Mouse (Mus musculus) activated CD4-positive, CD25-positive, alpha-beta regulatory T cell, adult 4 months (primary cell): ENCODE results near the gene Grip1. TPM values are rescaled to one million over a fixed set of nuclear protein-coding genes. Genes with fewer than 3 reads are reported as not detected.

ENCODE experiments used
- ATAC-seq: one replicate; pipeline ENCODE4 v1.8.0; 2017
- polyA plus RNA-seq, 2 experiments: library from polyadenylated mRNA; unstranded; fragments of 100-300 nt; shearing (Covaris generic); gene quantifications; one replicate each; pipeline ENCODE4 v1.2.1; 2017

The Grip1 gene
- polyA plus RNA-seq, 2 experiments from 2014 or later: 0.16 TPM; not detected in 1

DNA sequence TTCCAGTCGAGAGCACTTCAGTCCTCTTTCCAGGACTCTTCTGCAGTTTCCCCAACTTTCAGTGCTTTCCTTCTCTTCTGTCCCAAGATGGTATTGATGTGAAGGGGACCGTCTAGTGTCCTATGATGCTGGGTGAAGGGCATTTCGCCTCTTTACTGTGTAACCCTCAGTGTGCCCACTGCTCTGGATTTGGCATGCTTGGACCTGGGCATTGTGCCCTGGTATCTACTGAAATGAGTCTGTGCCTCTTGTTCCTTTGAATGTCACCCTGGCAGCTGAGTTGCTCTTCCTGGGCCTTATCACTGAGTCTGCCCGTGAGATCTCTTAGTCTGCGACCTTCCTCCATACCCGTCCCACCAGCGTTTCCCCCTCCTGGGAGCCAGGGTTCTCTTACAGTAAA lies 9.7 kb downstream of the Grip1 start:
- ATAC-seq: no peak

- no peak for ATAC-seq
These were observed 10.2 kb downstream of the Grip1 start for GRCm38 (mm10) chr10:119463793-119464192.

- no peak for ATAC-seq
These were observed 14.3 kb downstream of the Grip1 start for GRCm38 (mm10) chr10:119467976-119468375.

GRCm38 (mm10) chr10:119470096-119470495 lies 16.5 kb downstream of the Grip1 start:
- ATAC-seq: no peak

DNA sequence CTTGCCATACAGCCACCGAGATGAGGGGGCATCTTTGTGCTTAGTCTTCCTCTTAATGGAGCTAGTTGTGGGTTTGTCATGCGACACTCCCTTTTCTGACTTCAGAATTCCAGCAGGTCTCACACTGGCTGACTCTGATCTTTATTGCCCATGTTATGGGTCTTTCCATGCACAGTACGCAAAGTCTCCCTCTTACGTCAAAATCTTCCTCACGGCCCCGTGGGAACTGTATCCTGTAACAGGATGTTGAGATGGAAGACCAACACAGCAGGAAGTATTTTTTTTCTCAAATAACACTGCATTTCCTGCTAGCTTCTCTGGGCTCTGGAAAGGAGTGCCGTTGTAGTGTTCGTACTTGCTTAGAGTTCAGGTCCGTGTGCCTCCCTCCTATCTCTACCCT lies 21.5 kb downstream of the Grip1 start:
- no peak for ATAC-seq

- no peak for ATAC-seq
These were observed 24.0 kb downstream of the Grip1 start for GRCm38 (mm10) chr10:119477661-119478060.

DNA sequence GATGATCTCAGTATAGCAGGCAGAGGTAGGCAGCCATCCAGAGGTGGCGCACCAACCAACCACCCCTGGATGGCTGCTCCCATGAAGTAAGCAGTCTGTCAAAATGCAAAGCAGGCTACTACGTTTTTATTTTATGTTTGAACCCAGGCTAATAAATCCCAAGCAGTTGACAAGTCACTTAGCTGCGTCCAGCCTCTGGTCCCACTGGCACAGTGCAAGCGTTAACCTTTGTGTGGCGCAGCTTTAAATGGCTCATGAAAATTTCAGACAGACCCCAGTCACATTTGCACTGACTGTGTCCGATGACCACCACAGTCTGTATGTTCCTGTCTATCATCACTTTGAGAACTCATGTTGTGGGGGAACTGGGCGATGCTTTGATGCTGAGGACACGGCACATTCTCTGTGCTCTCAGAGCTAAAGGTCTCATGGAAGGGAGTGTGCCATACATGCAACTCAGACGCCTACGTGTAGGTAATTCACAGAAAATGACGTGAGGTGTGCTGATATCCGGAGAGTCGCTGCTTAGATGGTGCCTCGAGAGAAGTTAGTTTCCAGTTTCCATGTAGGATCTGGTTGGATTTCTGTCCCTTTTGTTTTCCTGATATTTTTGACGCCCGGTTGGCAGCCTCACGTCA lies 29.6 kb downstream of the Grip1 start:
- no peak for ATAC-seq

DNA sequence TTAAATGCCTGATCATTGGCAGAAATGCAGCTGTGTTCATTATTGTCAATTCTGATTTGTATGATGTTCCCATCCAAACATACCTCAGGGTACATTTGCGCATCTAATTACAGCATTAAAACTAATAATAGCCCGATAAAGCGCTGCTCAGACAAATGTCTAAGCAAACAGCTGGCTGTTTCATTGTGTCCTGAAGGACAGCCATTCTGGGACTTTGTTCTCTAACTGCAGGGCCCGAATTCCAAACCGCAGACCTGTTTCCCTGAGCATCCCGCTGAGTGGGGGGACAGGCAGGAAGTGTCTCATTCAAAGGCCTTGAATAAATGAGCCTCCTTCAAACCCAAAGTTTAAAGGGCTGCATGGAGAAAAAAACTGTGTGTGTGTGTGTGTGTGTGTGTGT lies 30.1 kb downstream of the Grip1 start:
- ATAC-seq: no peak

- ATAC-seq: no peak
These were observed 33.3 kb downstream of the Grip1 start for GRCm38 (mm10) chr10:119486936-119487335.

DNA sequence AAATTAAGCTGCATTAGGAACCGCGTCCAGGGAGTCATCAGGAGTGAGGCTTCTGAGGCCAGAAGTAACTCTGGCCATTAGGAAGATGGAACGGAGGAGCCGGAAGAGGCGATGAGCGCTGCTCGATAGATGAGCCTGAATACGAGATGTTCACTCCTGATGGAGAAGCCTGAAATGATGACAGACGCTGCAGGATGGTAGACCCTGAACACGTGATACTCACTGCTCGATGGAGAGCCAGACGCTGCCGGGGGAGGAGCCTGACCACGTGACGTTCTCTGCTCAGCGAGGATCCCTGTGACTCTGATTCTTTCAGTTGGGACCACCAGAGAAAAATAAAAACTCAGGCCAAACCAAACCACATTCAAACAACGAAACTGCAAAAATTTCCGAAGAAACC lies 37.2 kb downstream of the Grip1 start:
- ATAC-seq: no peak

DNA sequence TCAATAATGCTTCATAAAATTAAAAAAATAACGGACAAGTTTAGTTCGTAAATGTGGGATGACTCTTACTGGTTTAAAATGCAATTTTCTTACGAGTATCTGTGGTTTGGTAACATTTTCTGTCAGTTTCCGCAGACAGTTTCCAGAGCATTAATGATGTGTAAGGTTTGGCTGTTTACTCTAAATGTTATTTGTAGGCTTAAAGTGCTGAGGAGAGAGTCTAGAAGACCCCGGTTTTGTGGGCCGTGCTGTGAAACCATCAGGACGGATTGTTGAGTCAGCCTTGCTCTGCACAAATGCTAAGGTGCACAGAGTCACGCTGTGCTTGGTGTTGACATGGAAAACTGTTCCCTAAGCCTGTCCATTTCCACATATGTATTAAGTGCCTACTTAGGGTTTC lies 41.7 kb downstream of the Grip1 start:
- no peak for ATAC-seq

- ATAC-seq: no peak
These were observed 42.6 kb downstream of the Grip1 start for GRCm38 (mm10) chr10:119496221-119496620.

DNA sequence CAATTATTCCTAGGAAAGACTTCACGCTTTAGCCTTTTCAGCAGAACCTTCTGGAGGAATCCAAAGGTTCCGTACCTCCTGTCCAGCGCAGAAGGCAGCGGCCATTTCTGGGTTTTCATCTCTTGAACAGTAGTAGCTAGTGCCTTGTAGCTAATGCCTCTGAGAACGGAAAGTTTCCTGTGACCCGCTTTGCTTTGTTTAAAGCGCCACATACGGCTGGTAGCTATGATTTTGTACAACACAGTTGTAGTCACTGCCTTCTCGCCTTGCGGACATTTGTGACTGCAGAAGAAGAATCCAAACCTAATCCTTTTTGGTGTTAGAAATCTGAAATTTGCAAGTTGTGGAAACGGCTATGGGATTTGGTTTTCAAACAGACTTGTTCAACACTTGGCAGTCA lies 68.1 kb downstream of the Grip1 start:
- no peak for ATAC-seq

GRCm38 (mm10) chr10:119525730-119526129 lies 72.1 kb downstream of the Grip1 start:
- no peak for ATAC-seq

GRCm38 (mm10) chr10:119534852-119535251 lies 81.2 kb downstream of the Grip1 start:
- no peak for ATAC-seq

GRCm38 (mm10) chr10:119541655-119542054 lies 88.0 kb downstream of the Grip1 start:
- no peak for ATAC-seq

GRCm38 (mm10) chr10:119543771-119544170 lies 90.1 kb downstream of the Grip1 start:
- ATAC-seq: no peak

GRCm38 (mm10) chr10:119544743-119545142 lies 91.1 kb downstream of the Grip1 start:
- no peak for ATAC-seq

- ATAC-seq: no peak
These were observed 94.2 kb downstream of the Grip1 start for GRCm38 (mm10) chr10:119547875-119548274.

DNA sequence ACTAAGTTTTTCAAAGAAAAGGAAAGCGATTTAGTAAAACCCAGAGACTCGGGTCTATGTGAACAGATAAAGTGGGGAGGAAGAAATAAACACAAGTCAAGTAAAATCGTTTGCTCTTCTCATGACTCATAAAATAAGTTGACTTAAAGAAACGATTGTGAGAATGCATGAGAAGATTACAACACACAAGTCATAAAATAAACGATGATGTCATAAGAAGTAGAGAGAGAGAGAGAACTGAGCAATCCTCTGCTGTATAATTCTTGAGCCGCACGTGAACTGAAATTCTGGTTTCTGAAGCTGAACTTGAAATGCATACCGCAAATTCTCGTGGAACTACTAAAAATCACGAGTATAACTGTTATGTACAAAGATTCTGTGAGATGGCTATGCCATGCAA lies 95.1 kb downstream of the Grip1 start:
- ATAC-seq: no peak

DNA sequence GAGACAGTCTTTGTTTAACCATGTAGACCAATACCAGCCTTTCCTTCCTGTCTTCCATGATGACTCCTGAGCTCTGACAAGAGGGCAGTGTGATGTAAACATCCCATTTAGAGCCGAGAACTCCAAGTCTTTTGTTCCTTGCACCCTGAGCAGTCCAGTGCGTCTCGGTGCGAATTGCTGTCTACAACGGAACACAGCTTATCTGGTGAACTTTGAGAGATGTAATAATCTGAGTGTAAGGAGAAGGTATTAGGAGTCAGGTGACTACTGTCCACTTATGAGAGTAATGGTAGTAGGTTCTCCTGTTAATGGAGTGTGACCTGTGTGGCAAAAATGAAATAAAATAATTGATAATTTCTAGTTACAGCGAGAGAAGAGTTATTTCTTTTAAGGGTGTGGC lies 97.0 kb downstream of the Grip1 start:
- no peak for ATAC-seq

DNA sequence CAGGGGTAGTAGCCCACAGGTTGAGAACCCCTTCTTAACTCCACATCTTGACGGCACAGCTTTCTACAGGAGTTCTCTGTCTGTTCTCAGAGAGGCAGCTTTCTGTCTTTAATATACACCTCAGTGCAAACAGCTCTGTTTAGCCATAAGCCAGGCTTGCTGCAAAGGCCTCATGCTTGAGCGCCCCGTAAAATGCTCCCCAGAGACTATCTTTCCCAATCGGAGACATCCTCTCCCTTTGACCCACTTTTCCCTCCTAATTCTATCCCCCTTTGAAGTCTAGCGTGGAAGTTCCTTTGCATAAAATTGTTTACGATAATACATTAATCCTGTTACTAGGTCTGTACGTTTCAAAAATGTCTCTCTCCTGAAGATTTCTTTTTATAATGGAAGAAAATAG lies 102.7 kb downstream of the Grip1 start:
- no peak for ATAC-seq

DNA sequence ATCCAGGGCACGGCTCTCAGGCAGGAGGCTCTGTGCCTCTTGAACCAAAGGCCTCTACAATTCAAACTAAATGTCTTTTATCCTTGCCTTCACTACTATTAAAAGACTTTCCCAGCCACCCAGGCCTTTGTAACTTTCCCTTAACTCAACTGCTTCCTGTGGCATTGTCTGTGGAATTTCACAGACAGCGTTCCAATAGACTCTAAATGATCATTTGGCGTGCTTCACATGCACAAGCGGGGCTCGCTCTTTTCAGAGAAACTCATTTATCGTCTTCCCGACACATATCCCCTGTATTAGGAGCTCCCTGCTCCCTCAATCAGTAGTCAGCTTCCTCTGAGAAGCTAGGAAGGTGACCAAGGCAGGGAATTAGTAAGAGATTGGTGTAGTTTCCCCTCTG lies 104.8 kb downstream of the Grip1 start:
- no peak for ATAC-seq

- no peak for ATAC-seq
These were observed 111.2 kb downstream of the Grip1 start for GRCm38 (mm10) chr10:119564862-119565261.

- no peak for ATAC-seq
These were observed 119.5 kb downstream of the Grip1 start for GRCm38 (mm10) chr10:119573134-119573533.
